Mouse (Mus musculus): ENCODE data around the gene Cntnap1. TPM values are rescaled to one million over a fixed set of nuclear protein-coding genes. Genes with fewer than 3 reads are reported as not detected.

Gene Cntnap1
- polyA plus RNA-seq, 1 experiment from 2014 or later: 0.44 TPM

GRCm38 (mm10) chr11:101195101-101195500, 24.8 kb downstream of the Cntnap1 start:
- Histone ChIP-seq H3K27me3 (ENCODE audit: insufficient read depth, poor library complexity, severe bottlenecking) (no peaks in the 10 kb centered on the region), H3K27ac (no peak overlapping the region), H3K4me3 (no peak overlapping the region), H3K9me3 (no peaks in the 10 kb centered on the region), H3K4me1 (peaks cover 21% of the 10 kb centered on the region), H3K36me3 (peaks cover 55% of the 10 kb centered on the region)
- DNase-seq (ENCODE audit: low spot score): no peak
- 29% methylated on average over 1 of the region's 1 CpGs for WGBS

DNA sequence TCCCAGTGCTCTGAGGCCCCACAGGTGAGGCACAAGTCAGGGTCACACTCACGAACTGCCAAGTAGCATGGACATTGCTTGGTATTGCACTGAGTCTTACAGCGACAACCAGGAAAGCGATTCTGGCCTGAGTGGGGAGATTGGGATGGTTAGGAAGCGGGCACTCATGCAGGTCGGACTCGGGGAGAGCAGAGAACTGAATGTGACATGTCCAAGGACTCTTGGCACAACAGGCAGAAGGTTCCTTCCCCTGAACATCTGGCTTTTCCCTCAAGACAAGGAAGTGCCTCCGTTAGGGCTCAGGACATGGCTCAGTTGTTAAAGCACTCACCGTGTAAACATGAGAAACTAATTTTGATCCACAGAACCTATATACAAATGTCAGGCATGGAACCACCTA, 25.2 kb downstream of the Cntnap1 start:
- H3K4me1 ChIP-seq: peaks cover 16% of the 10 kb centered on the region
- no peak overlapping the region for H3K4me3 ChIP-seq
- DNase-seq (ENCODE audit: low spot score): no peak
- WGBS: 83% methylated on average over 8 of the region's 8 CpGs
- peaks cover 60% of the 10 kb centered on the region for H3K36me3 ChIP-seq
- no peaks in the 10 kb centered on the region for H3K27me3 ChIP-seq (ENCODE audit: insufficient read depth, poor library complexity, severe bottlenecking)
- no peak overlapping the region for H3K27ac ChIP-seq
- no peaks in the 10 kb centered on the region for H3K9me3 ChIP-seq

GRCm38 (mm10) chr11:101196175-101196574, 25.9 kb downstream of the Cntnap1 start:
- H3K27ac ChIP-seq: no peak overlapping the region
- no peak overlapping the region for H3K4me3 ChIP-seq
- H3K9me3 ChIP-seq: no peaks in the 10 kb centered on the region
- 85% methylated on average over 8 of the region's 8 CpGs for WGBS
- no peak for DNase-seq (ENCODE audit: low spot score)
- no peaks in the 10 kb centered on the region for H3K27me3 ChIP-seq (ENCODE audit: insufficient read depth, poor library complexity, severe bottlenecking)
- peaks cover 14% of the 10 kb centered on the region for H3K4me1 ChIP-seq
- peaks cover 62% of the 10 kb centered on the region for H3K36me3 ChIP-seq

GRCm38 (mm10) chr11:101199555-101199954, 29.2 kb downstream of the Cntnap1 start:
- Histone ChIP-seq H3K36me3 (peaks cover 71% of the 10 kb centered on the region), H3K4me3 (no peak overlapping the region), H3K9me3 (no peaks in the 10 kb centered on the region), H3K4me1 (0 out of 2 replicates have a peak, but pooled peaks cover 3% of the 10 kb centered on the region), H3K27me3 (ENCODE audit: insufficient read depth, poor library complexity, severe bottlenecking) (no peaks in the 10 kb centered on the region), H3K27ac (no peak overlapping the region)
- WGBS: 84% methylated on average over 3 of the region's 3 CpGs
- no peak for DNase-seq (ENCODE audit: low spot score)

GRCm38 (mm10) chr11:101200986-101201385, 30.7 kb downstream of the Cntnap1 start:
- Histone ChIP-seq H3K36me3 (peaks cover 64% of the 10 kb centered on the region), H3K9me3 (no peaks in the 10 kb centered on the region), H3K27ac (no peak overlapping the region), H3K4me3 (no peak overlapping the region), H3K4me1 (0 out of 2 replicates have a peak, but pooled peaks cover 3% of the 10 kb centered on the region), H3K27me3 (ENCODE audit: insufficient read depth, poor library complexity, severe bottlenecking) (no peaks in the 10 kb centered on the region)
- no peak for DNase-seq (ENCODE audit: low spot score)
- WGBS: 33% methylated on average over 7 of the region's 7 CpGs

GRCm38 (mm10) chr11:101211970-101212369, 41.6 kb downstream of the Cntnap1 start:
- no peak overlapping the region for H3K27ac ChIP-seq
- peaks cover 57% of the 10 kb centered on the region for H3K36me3 ChIP-seq
- no peaks in the 10 kb centered on the region for H3K9me3 ChIP-seq
- H3K4me1 ChIP-seq: no peaks in the 10 kb centered on the region
- no peak for DNase-seq (ENCODE audit: low spot score)
- no peaks in the 10 kb centered on the region for H3K27me3 ChIP-seq (ENCODE audit: insufficient read depth, poor library complexity, severe bottlenecking)
- H3K4me3 ChIP-seq: no peak overlapping the region
- WGBS: 51% methylated on average over 3 of the region's 3 CpGs

DNA sequence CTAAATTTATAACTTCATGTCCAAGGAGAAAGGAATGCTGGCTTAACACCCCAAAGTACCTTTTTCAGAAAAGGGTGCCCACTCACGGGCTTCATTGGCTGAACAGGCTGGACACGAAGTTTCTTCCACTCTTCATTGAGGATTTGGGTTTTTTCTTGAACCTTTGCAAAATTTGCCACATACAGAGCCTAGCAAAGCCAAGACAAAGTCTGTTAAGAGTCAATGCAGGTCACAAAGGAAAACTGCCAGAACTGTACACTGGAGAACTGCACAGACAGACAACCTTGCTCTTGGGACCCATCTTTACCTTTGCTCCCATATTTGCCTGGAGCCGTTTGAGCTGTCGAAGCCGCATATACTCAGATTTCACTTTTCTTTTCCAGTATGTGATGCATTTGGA, 46.6 kb downstream of the Cntnap1 start:
- H3K4me1 ChIP-seq: no peaks in the 10 kb centered on the region
- H3K4me3 ChIP-seq: no peak overlapping the region
- DNase-seq (ENCODE audit: low spot score): no peak
- H3K27ac ChIP-seq: no peak overlapping the region
- no peaks in the 10 kb centered on the region for H3K9me3 ChIP-seq
- peaks cover 32% of the 10 kb centered on the region for H3K36me3 ChIP-seq
- 87% methylated on average over 5 of the region's 5 CpGs for WGBS
- H3K27me3 ChIP-seq (ENCODE audit: insufficient read depth, poor library complexity, severe bottlenecking): no peaks in the 10 kb centered on the region

GRCm38 (mm10) chr11:101218436-101219055, 48.2 kb downstream of the Cntnap1 start:
- H3K36me3 ChIP-seq: peaks cover 20% of the 10 kb centered on the region
- no peaks in the 10 kb centered on the region for H3K9me3 ChIP-seq
- H3K27ac ChIP-seq: no peak overlapping the region
- DNase-seq (ENCODE audit: low spot score): no peak
- 79% methylated on average over 10 of the region's 10 CpGs for WGBS
- H3K4me1 ChIP-seq: no peaks in the 10 kb centered on the region
- H3K4me3 ChIP-seq: no peak overlapping the region
- H3K27me3 ChIP-seq (ENCODE audit: insufficient read depth, poor library complexity, severe bottlenecking): no peaks in the 10 kb centered on the region

DNA sequence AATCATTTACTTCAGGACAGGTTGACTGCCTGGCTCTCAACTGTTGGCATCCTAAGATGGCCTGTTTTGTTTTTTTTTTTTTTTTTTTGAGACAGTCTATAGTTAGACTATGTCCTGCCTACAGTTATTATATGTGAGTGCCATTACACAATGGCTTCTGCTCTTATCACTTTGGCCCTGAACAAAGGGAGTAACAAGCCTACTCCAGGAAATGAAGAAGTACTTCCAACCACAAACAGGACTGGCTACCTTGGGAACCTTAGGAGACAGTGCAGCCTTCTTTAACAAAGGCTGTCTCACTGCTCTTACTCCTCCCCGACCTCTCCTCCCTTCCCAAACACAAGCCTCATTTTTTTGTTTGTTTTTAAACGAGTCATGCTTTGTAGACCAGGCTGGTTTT, 50.5 kb downstream of the Cntnap1 start:
- Histone ChIP-seq H3K4me1 (peaks cover 8% of the 10 kb centered on the region), H3K4me3 (no peak overlapping the region), H3K36me3 (0 out of 2 replicates have a peak, but pooled peaks cover under 1% of the 10 kb centered on the region), H3K27ac (no peak overlapping the region), H3K27me3 (ENCODE audit: insufficient read depth, poor library complexity, severe bottlenecking) (no peaks in the 10 kb centered on the region), H3K9me3 (no peaks in the 10 kb centered on the region)
- DNase-seq (ENCODE audit: low spot score): no peak
- WGBS: 49% methylated on average over 2 of the region's 2 CpGs

- no peak overlapping the region for H3K27ac ChIP-seq
These were observed 51.1 kb downstream of the Cntnap1 start for GRCm38 (mm10) chr11:101221306-101221986.

GRCm38 (mm10) chr11:101224337-101224736, 54.0 kb downstream of the Cntnap1 start:
- 85% methylated on average over 3 of the region's 3 CpGs for WGBS
- H3K9me3 ChIP-seq: no peaks in the 10 kb centered on the region
- H3K27ac ChIP-seq: no peak overlapping the region
- no peak for DNase-seq (ENCODE audit: low spot score)
- no peak overlapping the region for H3K4me3 ChIP-seq
- no peaks in the 10 kb centered on the region for H3K27me3 ChIP-seq (ENCODE audit: insufficient read depth, poor library complexity, severe bottlenecking)
- no peaks in the 10 kb centered on the region for H3K36me3 ChIP-seq
- peaks cover 18% of the 10 kb centered on the region for H3K4me1 ChIP-seq

More at GRCm38 (mm10) chr11:101221306-101221986, 51.1 kb downstream of the Cntnap1 start:
- DNase-seq (ENCODE audit: low spot score): no peak
- Histone ChIP-seq H3K4me3 (no peak overlapping the region), H3K27me3 (ENCODE audit: insufficient read depth, poor library complexity, severe bottlenecking) (no peaks in the 10 kb centered on the region), H3K36me3 (no peaks in the 10 kb centered on the region), H3K9me3 (no peaks in the 10 kb centered on the region), H3K4me1 (peaks cover 13% of the 10 kb centered on the region)
- WGBS: 81% methylated on average over 8 of the region's 8 CpGs

DNA sequence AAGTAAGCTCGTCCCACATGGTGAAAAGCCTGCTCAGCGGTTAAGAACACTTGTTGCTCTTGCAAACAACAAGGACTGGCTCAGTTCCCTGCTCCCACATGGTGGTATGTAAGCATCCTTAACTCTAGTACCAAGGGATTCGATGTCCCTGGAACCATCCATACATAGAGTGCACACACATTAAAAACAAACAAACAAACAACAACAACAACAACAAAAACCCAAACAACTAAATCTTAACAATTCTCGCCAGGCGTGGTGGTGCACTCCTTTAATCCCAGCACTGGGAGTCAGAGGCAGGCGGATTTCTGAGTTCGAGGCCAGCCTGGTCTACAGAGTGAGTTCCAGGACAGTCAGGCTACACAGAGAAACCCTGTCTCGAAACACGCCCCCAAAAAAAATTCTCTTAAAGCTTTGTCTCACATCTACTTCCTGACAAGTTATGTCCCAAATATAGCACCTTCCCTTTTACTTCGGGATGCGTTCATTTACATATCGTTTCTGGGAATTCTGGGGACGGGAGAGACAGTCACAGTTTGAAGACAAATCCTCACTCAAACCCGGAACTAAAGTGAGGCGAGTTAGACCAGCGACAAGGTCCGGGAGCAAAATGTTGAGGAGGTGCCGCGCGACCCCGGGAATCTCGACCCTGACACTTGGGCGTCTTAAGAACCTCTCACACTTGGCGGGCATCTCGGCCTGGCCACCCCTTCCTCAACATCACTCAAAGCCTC, 55.2 kb downstream of the Cntnap1 start:
- no peaks in the 10 kb centered on the region for H3K27me3 ChIP-seq (ENCODE audit: insufficient read depth, poor library complexity, severe bottlenecking)
- peak overlapping the region; percentile 93 for H3K4me3 ChIP-seq
- H3K27ac ChIP-seq: peak overlapping the region; percentile 92
- no peaks in the 10 kb centered on the region for H3K36me3 ChIP-seq
- no peaks in the 10 kb centered on the region for H3K9me3 ChIP-seq
- 17% methylated on average over 25 of the region's 25 CpGs for WGBS
- DNase-seq (ENCODE audit: low spot score): no peak
- peaks cover 28% of the 10 kb centered on the region for H3K4me1 ChIP-seq

GRCm38 (mm10) chr11:101226065-101226701, 55.9 kb downstream of the Cntnap1 start, which contains the start of gene Ezh1:
Gene Ezh1 (minus strand): TSS chr11:101226463.
- no peaks in the 10 kb centered on the region for H3K27me3 ChIP-seq (ENCODE audit: insufficient read depth, poor library complexity, severe bottlenecking)
- under 1% methylated on average over 56 of the region's 56 CpGs for WGBS
- peak; percentile 94 for DNase-seq (ENCODE audit: low spot score)

More at GRCm38 (mm10) chr11:101226065-101226701, 55.9 kb downstream of the Cntnap1 start, which contains the start of gene Ezh1:
- H3K36me3 ChIP-seq: no peaks in the 10 kb centered on the region
- no peaks in the 10 kb centered on the region for H3K9me3 ChIP-seq
- peaks cover 34% of the 10 kb centered on the region for H3K4me1 ChIP-seq
- H3K27ac ChIP-seq: peak within 1 kb of the TSS; percentile 92
- peak within 1 kb of the TSS; percentile 93 for H3K4me3 ChIP-seq

Data from heart, embryonic 10.5 days (tissue).